Mouse (Mus musculus): ENCODE results near the gene Cacna2d4.
"Not testable (repeated sequence)": the region's sequence is repeated elsewhere in the genome, so short reads cannot be mapped to it uniquely, and the experiment has no call there.

DNA sequence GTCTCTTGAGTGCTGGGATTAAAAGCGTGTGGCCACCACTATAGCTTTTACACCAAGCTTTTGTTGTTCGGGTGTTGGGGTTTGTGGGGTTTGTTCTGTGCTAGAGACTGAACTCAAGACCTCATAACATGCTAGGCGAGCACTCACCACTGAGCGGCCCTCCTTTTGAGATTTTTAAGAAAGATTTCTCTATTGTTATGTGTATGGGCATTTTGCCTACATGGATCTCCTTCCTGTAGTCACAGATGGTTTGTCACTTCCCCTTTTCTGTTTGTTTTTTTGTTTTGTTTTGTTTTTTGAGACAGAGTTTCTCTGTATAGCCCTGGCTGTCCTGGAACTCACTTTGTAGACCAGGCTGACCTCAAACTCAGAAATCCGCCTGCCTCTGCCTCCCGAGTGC is 123.9 kb downstream of the Cacna2d4 start:
- TF ChIP-seq CTCF (IDR thresholded peaks at IDR 0.05; ENCODE audit: low read depth, low read length); EP300 (IDR thresholded peaks at IDR 0.05; ENCODE audit: insufficient read depth, low read depth, low read length): not testable (repeated sequence)
